Mouse (Mus musculus): ENCODE results near the gene Olfr543. TPM values are rescaled to one million over a fixed set of nuclear protein-coding genes. Genes with fewer than 3 reads are reported as not detected.

Olfr543 gene
- polyA plus RNA-seq, 1 experiment = not detected

GRCm38 (mm10) chr7:102478926-102479325 lies 2.6 kb downstream of the Olfr543 start:
- no peaks in the 10 kb centered on the region for H3K4me1 ChIP-seq (ENCODE audit: control insufficient read depth, insufficient read depth, low read length)
- TF ChIP-seq POLR2A (IDR thresholded peaks at IDR 0.05; ENCODE audit: extremely low read depth, insufficient read depth, low read length) (no peak), CTCF (IDR thresholded peaks at IDR 0.05; ENCODE audit: extremely low read depth, insufficient read depth, low read length) (no peak)
- H3K4me3 ChIP-seq (ENCODE audit: insufficient read depth, low read length) = no peak overlapping the region
- H3K27ac ChIP-seq (ENCODE audit: insufficient read depth, low read length) = no peak overlapping the region

GRCm38 (mm10) chr7:102478425-102478824 lies 3.1 kb downstream of the Olfr543 start:
- no peaks in the 10 kb centered on the region for H3K4me1 ChIP-seq (ENCODE audit: control insufficient read depth, insufficient read depth, low read length)
- H3K27ac ChIP-seq (ENCODE audit: insufficient read depth, low read length) = no peak overlapping the region
- H3K4me3 ChIP-seq (ENCODE audit: insufficient read depth, low read length) = no peak overlapping the region
- no peak for TF ChIP-seq POLR2A (IDR thresholded peaks at IDR 0.05; ENCODE audit: extremely low read depth, insufficient read depth, low read length)
- no peak for TF ChIP-seq CTCF (IDR thresholded peaks at IDR 0.05; ENCODE audit: extremely low read depth, insufficient read depth, low read length)

- Histone ChIP-seq H3K27ac (ENCODE audit: insufficient read depth, low read length) (no peak overlapping the region), H3K4me1 (ENCODE audit: control insufficient read depth, insufficient read depth, low read length) (no peaks in the 10 kb centered on the region), H3K4me3 (ENCODE audit: insufficient read depth, low read length) (no peak overlapping the region)
- TF ChIP-seq POLR2A (IDR thresholded peaks at IDR 0.05; ENCODE audit: extremely low read depth, insufficient read depth, low read length) (no peak), CTCF (IDR thresholded peaks at IDR 0.05; ENCODE audit: extremely low read depth, insufficient read depth, low read length) (no peak)
These were observed 4.1 kb downstream of the Olfr543 start for GRCm38 (mm10) chr7:102477377-102477776.

GRCm38 (mm10) chr7:102476601-102477000 lies 4.9 kb downstream of the Olfr543 start:
- Histone ChIP-seq H3K4me1 (ENCODE audit: control insufficient read depth, insufficient read depth, low read length) (no peaks in the 10 kb centered on the region), H3K27ac (ENCODE audit: insufficient read depth, low read length) (no peak overlapping the region), H3K4me3 (ENCODE audit: insufficient read depth, low read length) (no peak overlapping the region)
- TF ChIP-seq POLR2A (IDR thresholded peaks at IDR 0.05; ENCODE audit: extremely low read depth, insufficient read depth, low read length) (no peak), CTCF (IDR thresholded peaks at IDR 0.05; ENCODE audit: extremely low read depth, insufficient read depth, low read length) (no peak)

GRCm38 (mm10) chr7:102472675-102473074 lies 8.8 kb downstream of the Olfr543 start:
- Histone ChIP-seq H3K27ac (ENCODE audit: insufficient read depth, low read length) (no peak overlapping the region), H3K4me1 (ENCODE audit: control insufficient read depth, insufficient read depth, low read length) (no peaks in the 10 kb centered on the region), H3K4me3 (ENCODE audit: insufficient read depth, low read length) (no peak overlapping the region)
- no peak for TF ChIP-seq CTCF (IDR thresholded peaks at IDR 0.05; ENCODE audit: extremely low read depth, insufficient read depth, low read length)
- TF ChIP-seq POLR2A (IDR thresholded peaks at IDR 0.05; ENCODE audit: extremely low read depth, insufficient read depth, low read length) = no peak

- no peak overlapping the region for H3K27ac ChIP-seq (ENCODE audit: insufficient read depth, low read length)
- no peak overlapping the region for H3K4me3 ChIP-seq (ENCODE audit: insufficient read depth, low read length)
- TF ChIP-seq CTCF (IDR thresholded peaks at IDR 0.05; ENCODE audit: extremely low read depth, insufficient read depth, low read length) (no peak), POLR2A (IDR thresholded peaks at IDR 0.05; ENCODE audit: extremely low read depth, insufficient read depth, low read length) (no peak)
- H3K4me1 ChIP-seq (ENCODE audit: control insufficient read depth, insufficient read depth, low read length) = no peaks in the 10 kb centered on the region
These were observed 13.9 kb downstream of the Olfr543 start for GRCm38 (mm10) chr7:102467566-102467965.

GRCm38 (mm10) chr7:102458618-102459380 lies 22.7 kb downstream of the Olfr543 start:
- TF ChIP-seq POLR2A (IDR thresholded peaks at IDR 0.05; ENCODE audit: extremely low read depth, insufficient read depth, low read length) = no peak
- TF ChIP-seq CTCF (IDR thresholded peaks at IDR 0.05; ENCODE audit: extremely low read depth, insufficient read depth, low read length) = no peak
- H3K4me1 ChIP-seq (ENCODE audit: control insufficient read depth, insufficient read depth, low read length) = no peaks in the 10 kb centered on the region
- no peak overlapping the region for H3K4me3 ChIP-seq (ENCODE audit: insufficient read depth, low read length)
- no peak overlapping the region for H3K27ac ChIP-seq (ENCODE audit: insufficient read depth, low read length)

GRCm38 (mm10) chr7:102446438-102446837 lies 35.0 kb downstream of the Olfr543 start:
- Histone ChIP-seq H3K4me3 (ENCODE audit: insufficient read depth, low read length) (no peak overlapping the region), H3K27ac (ENCODE audit: insufficient read depth, low read length) (no peak overlapping the region), H3K4me1 (ENCODE audit: control insufficient read depth, insufficient read depth, low read length) (no peaks in the 10 kb centered on the region)
- TF ChIP-seq CTCF (IDR thresholded peaks at IDR 0.05; ENCODE audit: extremely low read depth, insufficient read depth, low read length) (no peak), POLR2A (IDR thresholded peaks at IDR 0.05; ENCODE audit: extremely low read depth, insufficient read depth, low read length) (no peak)

GRCm38 (mm10) chr7:102444301-102444700 lies 37.2 kb downstream of the Olfr543 start:
- H3K4me3 ChIP-seq (ENCODE audit: insufficient read depth, low read length) = no peak overlapping the region
- H3K4me1 ChIP-seq (ENCODE audit: control insufficient read depth, insufficient read depth, low read length) = no peaks in the 10 kb centered on the region
- H3K27ac ChIP-seq (ENCODE audit: insufficient read depth, low read length) = no peak overlapping the region
- TF ChIP-seq POLR2A (IDR thresholded peaks at IDR 0.05; ENCODE audit: extremely low read depth, insufficient read depth, low read length) = no peak
- TF ChIP-seq CTCF (IDR thresholded peaks at IDR 0.05; ENCODE audit: extremely low read depth, insufficient read depth, low read length) = no peak

GRCm38 (mm10) chr7:102442432-102442831 lies 39.0 kb downstream of the Olfr543 start:
- H3K4me3 ChIP-seq (ENCODE audit: insufficient read depth, low read length) = peak overlapping the region; percentile 53; the same call in 1 of the 2 replicates
- H3K4me1 ChIP-seq (ENCODE audit: control insufficient read depth, insufficient read depth, low read length) = no peaks in the 10 kb centered on the region
- TF ChIP-seq CTCF (IDR thresholded peaks at IDR 0.05; ENCODE audit: extremely low read depth, insufficient read depth, low read length) (no peak), POLR2A (IDR thresholded peaks at IDR 0.05; ENCODE audit: extremely low read depth, insufficient read depth, low read length) (no peak)
- H3K27ac ChIP-seq (ENCODE audit: insufficient read depth, low read length) = no peak overlapping the region
